ENCODE assay signal across 8 mouse cellular contexts in genomic region chr17:87671890-87672660, GRCm38 (mm10). TPM values are rescaled to one million over a fixed set of nuclear protein-coding genes. Genes with fewer than 3 reads are reported as not detected.
DNase-seq lines count a peak whose midpoint lies in the region; ATAC-seq lines count a peak whose summit lies in the region.

Gene Msh2, plus strand, starts transcription at chr17:87672330.

- peak; percentile 94 for DNase-seq in c-Kit-negative CD71-positive TER-119-positive erythroid progenitor cells, embryonic 14.5 days (ENCODE audit: low read depth, low spot score)
- peak; percentile 92 for DNase-seq in fibroblast of lung, adult 2 months (ENCODE audit: low read depth)
- peak; percentile 99 for DNase-seq in kidney, postnatal 14 days
- peak; percentile 95 for DNase-seq in liver, embryonic 13.5 days
- DNase-seq in neural tube, embryonic 10.5 days (ENCODE audit: extremely low spot score, low spot score): peak; percentile 98

- peak within 1 kb of the TSS; percentile 74 to 88 for H3K4me3 ChIP-seq in heart, embryonic 14.5 days (ENCODE audit: control insufficient read depth in 1 of 2, insufficient read depth in 1 of 2, low read depth in 1 of 2, low read length in 2 of 2)
- peak within 1 kb of the TSS; percentile 90 for H3K4me3 ChIP-seq in liver, embryonic 13.5 days (replicated peaks)
- peak within 1 kb of the TSS; percentile 91 for H3K4me3 ChIP-seq in stomach, embryonic 16.5 days (replicated peaks; ENCODE audit: low read length)

- H3K27me3 ChIP-seq in heart, embryonic 14.5 days (ENCODE audit: control insufficient read depth, insufficient read depth, low read length): no peaks in the 10 kb centered on the region
- no peaks in the 10 kb centered on the region for H3K27me3 ChIP-seq in liver, embryonic 13.5 days
- H3K27me3 ChIP-seq in stomach, embryonic 16.5 days (ENCODE audit: control insufficient read depth, insufficient read depth, low read length): no peaks in the 10 kb centered on the region

- ATAC-seq in CD4-positive, CD25-positive, alpha-beta regulatory T cell, adult 4 months: peak; percentile 96
- peak; percentile 98 for ATAC-seq in heart, embryonic 14.5 days (ENCODE audit: insufficient number of reproducible peaks, insufficient read depth, low FRiP score, low read depth)
- ATAC-seq in liver, embryonic 13.5 days (ENCODE audit: low read depth): peak; percentile 98
- ATAC-seq in stomach, embryonic 16.5 days (ENCODE audit: insufficient read depth, low FRiP score): peak; percentile 100

- H3K9me3 ChIP-seq in heart, embryonic 14.5 days (ENCODE audit: control insufficient read depth, low read length): no peaks in the 10 kb centered on the region
- 0 out of 2 replicates have a peak, but pooled peaks cover 3% of the 10 kb centered on the region for H3K9me3 ChIP-seq in liver, embryonic 13.5 days (replicated peaks)
- H3K9me3 ChIP-seq in stomach, embryonic 16.5 days (replicated peaks; ENCODE audit: control insufficient read depth, low read length): no peaks in the 10 kb centered on the region

- peak within 1 kb of the TSS; percentile 66 to 73 for H3K27ac ChIP-seq in heart, embryonic 14.5 days (replicated peaks in 1 of 2; ENCODE audit: control insufficient read depth in 1 of 2, insufficient read depth in 1 of 2, low read depth in 2 of 2, low read length in 2 of 2)
- peak within 1 kb of the TSS; percentile 72 for H3K27ac ChIP-seq in liver, embryonic 13.5 days
- peak within 1 kb of the TSS; percentile 83 for H3K27ac ChIP-seq in stomach, embryonic 16.5 days (ENCODE audit: low read length)

- H3K36me3 ChIP-seq in heart, embryonic 14.5 days (ENCODE audit: control insufficient read depth, insufficient read depth, low read length): no peaks in the 10 kb centered on the region
- H3K36me3 ChIP-seq in liver, embryonic 13.5 days: peaks cover 6% of the 10 kb centered on the region; the same call in 1 of the 2 replicates
- no peaks in the 10 kb centered on the region for H3K36me3 ChIP-seq in stomach, embryonic 16.5 days (ENCODE audit: control insufficient read depth, insufficient read depth, low read length)

- H3K4me2 ChIP-seq in heart, embryonic 14.5 days (ENCODE audit: low read length): peak within 1 kb of the TSS; percentile 93
- peak within 1 kb of the TSS; percentile 90 for H3K4me2 ChIP-seq in liver, embryonic 13.5 days
- peak within 1 kb of the TSS; percentile 81 for H3K4me2 ChIP-seq in stomach, embryonic 16.5 days (ENCODE audit: low read depth, low read length)

- peaks cover 2 to 13% of the 10 kb centered on the region in 2 experiments; a peak in 3 of 4 replicates for H3K4me1 ChIP-seq in heart, embryonic 14.5 days (ENCODE audit: control insufficient read depth in 2 of 2, insufficient read depth in 2 of 2, low read length in 2 of 2)
- peaks cover 43% of the 10 kb centered on the region for H3K4me1 ChIP-seq in liver, embryonic 13.5 days (replicated peaks)
- peaks cover 12% of the 10 kb centered on the region for H3K4me1 ChIP-seq in stomach, embryonic 16.5 days (ENCODE audit: control insufficient read depth, insufficient read depth, low read length)

- WGBS in heart, embryonic 14.5 days: under 1% methylated on average over 44 of the region's 44 CpGs
- under 1% methylated on average over 44 of the region's 44 CpGs for WGBS in liver, embryonic 13.5 days (ENCODE audit: insufficient replicate concordance)
- under 1% methylated on average over 44 of the region's 44 CpGs for WGBS in stomach, embryonic 16.5 days

- peak within 1 kb of the TSS; percentile 88 for H3K9ac ChIP-seq in heart, embryonic 14.5 days (ENCODE audit: low read length)
- peak within 1 kb of the TSS; percentile 88 for H3K9ac ChIP-seq in liver, embryonic 13.5 days
- H3K9ac ChIP-seq in stomach, embryonic 16.5 days (ENCODE audit: low read length): peak within 1 kb of the TSS; percentile 87

RNA-seq across cellular contexts. Expression of gene Msh2, which starts in this region (rescaled TPM):
- polyA plus RNA-seq in CD4-positive, CD25-positive, alpha-beta regulatory T cell, adult 4 months (2017; shearing (Covaris generic)): 10 to 100 TPM; 51.3 to 60.5 TPM
- polyA plus RNA-seq in heart, embryonic 14.5 days (2014; fragmentation: Nextera tagmentation; extraction: Ambion mirVana): 23.5 and 26.9 TPM in 2 replicates
- 38.0 and 47.2 TPM in 2 replicates for polyA plus RNA-seq in liver, embryonic 13.5 days (2015; fragmentation: Nextera tagmentation; extraction: Ambion mirVana)
- polyA plus RNA-seq in stomach, embryonic 16.5 days (2015; fragmentation: Nextera tagmentation; extraction: Ambion mirVana): 62.8 and 65.0 TPM in 2 replicates

Comparison
In these comparisons a context has a peak if more than half of its experiments do, and no peak if none do; other contexts are left out.
1. Peak in every context shown above with its lines: DNase-seq, ATAC-seq, H3K4me3 ChIP-seq and H3K27ac ChIP-seq.